Mouse (Mus musculus): Measurements from ENCODE around the gene Gm7579. TPM values are rescaled to one million over a fixed set of nuclear protein-coding genes. Genes with fewer than 3 reads are reported as not detected.
"Not testable (repeated sequence)": the region's sequence is repeated elsewhere in the genome, so short reads cannot be mapped to it uniquely, and the experiment has no call there.

Gene Gm7579
- not detected in 2 replicates for polyA plus RNA-seq (2011; ENCODE audit: insufficient read depth, insufficient read length, low read depth, missing spikeins)

- H3K9me3 ChIP-seq (replicated peaks; ENCODE audit: control insufficient read depth, insufficient read depth, low read length, poor library complexity, severe bottlenecking) = no peaks in the 10 kb centered on the region
- no peaks in the 10 kb centered on the region for H3K27me3 ChIP-seq (ENCODE audit: control insufficient read depth, insufficient read depth, low read length, poor library complexity, severe bottlenecking)
- peaks cover 5% of the 10 kb centered on the region for H3K4me1 ChIP-seq (ENCODE audit: control insufficient read depth, insufficient read depth, low read length)
- no peak within 1 kb of the TSS for H3K9ac ChIP-seq (ENCODE audit: low read depth, poor library complexity, severe bottlenecking)
- no peaks in the 10 kb centered on the region for H3K36me3 ChIP-seq (ENCODE audit: control insufficient read depth, insufficient read depth, low read length, poor library complexity, severe bottlenecking)
- H3K27ac ChIP-seq (ENCODE audit: insufficient read depth, low read length) = no peak within 1 kb of the TSS
- H3K4me3 ChIP-seq (ENCODE audit: low read depth, low read length) = no peak within 1 kb of the TSS
- TF ChIP-seq EP300 (IDR thresholded peaks at IDR 0.05; ENCODE audit: insufficient read depth, low read depth, low read length) (no peak), POLR2A (IDR thresholded peaks at IDR 0.05; ENCODE audit: insufficient read depth, low read length) (no peak), CTCF (IDR thresholded peaks at IDR 0.05; ENCODE audit: low read depth, low read length) (no peak)
Observed at GRCm38 (mm10) chr7:142211559-142211958, at the start of gene Gm7579. Gm7579 (plus strand) TSS chr7:142211859.

GRCm38 (mm10) chr7:142165639-142166038 lies 46.0 kb upstream of the Gm7579 start, which contains the start of gene Gm4553:
Gm4553 (minus strand) TSS chr7:142165739.
- H3K4me1 ChIP-seq (ENCODE audit: control insufficient read depth, insufficient read depth, low read length); H3K9me3 ChIP-seq (replicated peaks; ENCODE audit: control insufficient read depth, insufficient read depth, low read length, poor library complexity, severe bottlenecking); H3K27ac ChIP-seq (ENCODE audit: insufficient read depth, low read length); H3K9ac ChIP-seq (ENCODE audit: low read depth, poor library complexity, severe bottlenecking); H3K27me3 ChIP-seq (ENCODE audit: control insufficient read depth, insufficient read depth, low read length, poor library complexity, severe bottlenecking); H3K36me3 ChIP-seq (ENCODE audit: control insufficient read depth, insufficient read depth, low read length, poor library complexity, severe bottlenecking); H3K4me3 ChIP-seq (ENCODE audit: low read depth, low read length): not testable (repeated sequence)

- H3K27ac ChIP-seq (ENCODE audit: insufficient read depth, low read length) = no peak overlapping the region
- no peak for TF ChIP-seq EP300 (IDR thresholded peaks at IDR 0.05; ENCODE audit: insufficient read depth, low read depth, low read length)
- no peaks in the 10 kb centered on the region for H3K4me1 ChIP-seq (ENCODE audit: control insufficient read depth, insufficient read depth, low read length)
- no peaks in the 10 kb centered on the region for H3K36me3 ChIP-seq (ENCODE audit: control insufficient read depth, insufficient read depth, low read length, poor library complexity, severe bottlenecking)
- H3K4me3 ChIP-seq (ENCODE audit: low read depth, low read length) = no peak overlapping the region
- H3K9me3 ChIP-seq (replicated peaks; ENCODE audit: control insufficient read depth, insufficient read depth, low read length, poor library complexity, severe bottlenecking) = no peaks in the 10 kb centered on the region
- no peak overlapping the region for H3K9ac ChIP-seq (ENCODE audit: low read depth, poor library complexity, severe bottlenecking)
- H3K27me3 ChIP-seq (ENCODE audit: control insufficient read depth, insufficient read depth, low read length, poor library complexity, severe bottlenecking) = no peaks in the 10 kb centered on the region
Observed at GRCm38 (mm10) chr7:142169836-142170235, 41.8 kb upstream of the Gm7579 start.

GRCm38 (mm10) chr7:142175905-142176304 lies 35.8 kb upstream of the Gm7579 start, which contains the start of gene Krtap5-2:
Krtap5-2 (minus strand) TSS chr7:142176005.
- H3K4me3 ChIP-seq (ENCODE audit: low read depth, low read length); H3K9me3 ChIP-seq (replicated peaks; ENCODE audit: control insufficient read depth, insufficient read depth, low read length, poor library complexity, severe bottlenecking); H3K27me3 ChIP-seq (ENCODE audit: control insufficient read depth, insufficient read depth, low read length, poor library complexity, severe bottlenecking); H3K27ac ChIP-seq (ENCODE audit: insufficient read depth, low read length); H3K4me1 ChIP-seq (ENCODE audit: control insufficient read depth, insufficient read depth, low read length); H3K36me3 ChIP-seq (ENCODE audit: control insufficient read depth, insufficient read depth, low read length, poor library complexity, severe bottlenecking); H3K9ac ChIP-seq (ENCODE audit: low read depth, poor library complexity, severe bottlenecking): not testable (repeated sequence)

- Histone ChIP-seq H3K27me3 (ENCODE audit: control insufficient read depth, insufficient read depth, low read length, poor library complexity, severe bottlenecking) (no peaks in the 10 kb centered on the region), H3K4me3 (ENCODE audit: low read depth, low read length) (no peak overlapping the region)
Observed at GRCm38 (mm10) chr7:142178685-142179084, 33.0 kb upstream of the Gm7579 start.

GRCm38 (mm10) chr7:142181021-142181420 lies 30.6 kb upstream of the Gm7579 start:
- H3K27ac ChIP-seq (ENCODE audit: insufficient read depth, low read length) = no peak overlapping the region
- H3K4me3 ChIP-seq (ENCODE audit: low read depth, low read length) = no peak overlapping the region
- TF ChIP-seq CTCF (IDR thresholded peaks at IDR 0.05; ENCODE audit: low read depth, low read length) (no peak), POLR2A (IDR thresholded peaks at IDR 0.05; ENCODE audit: insufficient read depth, low read length) (no peak), EP300 (IDR thresholded peaks at IDR 0.05; ENCODE audit: insufficient read depth, low read depth, low read length) (no peak)
- H3K9ac ChIP-seq (ENCODE audit: low read depth, poor library complexity, severe bottlenecking) = no peak overlapping the region
- H3K4me1 ChIP-seq (ENCODE audit: control insufficient read depth, insufficient read depth, low read length) = no peaks in the 10 kb centered on the region
- no peaks in the 10 kb centered on the region for H3K27me3 ChIP-seq (ENCODE audit: control insufficient read depth, insufficient read depth, low read length, poor library complexity, severe bottlenecking)
- no peaks in the 10 kb centered on the region; the same call in 1 of the 2 replicates for H3K9me3 ChIP-seq (replicated peaks; ENCODE audit: control insufficient read depth, insufficient read depth, low read length, poor library complexity, severe bottlenecking)
- H3K36me3 ChIP-seq (ENCODE audit: control insufficient read depth, insufficient read depth, low read length, poor library complexity, severe bottlenecking) = no peaks in the 10 kb centered on the region

More at GRCm38 (mm10) chr7:142178685-142179084, 33.0 kb upstream of the Gm7579 start:
- Histone ChIP-seq H3K9ac (ENCODE audit: low read depth, poor library complexity, severe bottlenecking) (no peak overlapping the region), H3K9me3 (replicated peaks; ENCODE audit: control insufficient read depth, insufficient read depth, low read length, poor library complexity, severe bottlenecking) (no peaks in the 10 kb centered on the region; the same call in 1 of the 2 replicates), H3K36me3 (ENCODE audit: control insufficient read depth, insufficient read depth, low read length, poor library complexity, severe bottlenecking) (no peaks in the 10 kb centered on the region), H3K27ac (ENCODE audit: insufficient read depth, low read length) (no peak overlapping the region), H3K4me1 (ENCODE audit: control insufficient read depth, insufficient read depth, low read length) (no peaks in the 10 kb centered on the region)
- TF ChIP-seq EP300 (IDR thresholded peaks at IDR 0.05; ENCODE audit: insufficient read depth, low read depth, low read length) (no peak), POLR2A (IDR thresholded peaks at IDR 0.05; ENCODE audit: insufficient read depth, low read length) (no peak), CTCF (IDR thresholded peaks at IDR 0.05; ENCODE audit: low read depth, low read length) (no peak)

Data from ES-Bruce4 (cell line).